Mouse (Mus musculus): ENCODE results near the gene Tmem129. TPM values are rescaled to one million over a fixed set of nuclear protein-coding genes. Genes with fewer than 3 reads are reported as not detected.

The Tmem129 gene
- total RNA-seq, 2 experiments from 2014 or later = 26.8 to 28.0 TPM

- no peak for DNase-seq (ENCODE audit: low spot score in 2 of 2)
Measured at GRCm38 (mm10) chr5:33688278-33689220, 30.3 kb upstream of the Tmem129 start.

GRCm38 (mm10) chr5:33687142-33687541 is 28.9 kb upstream of the Tmem129 start:
- no peak for DNase-seq (ENCODE audit: low spot score in 2 of 2)

DNA sequence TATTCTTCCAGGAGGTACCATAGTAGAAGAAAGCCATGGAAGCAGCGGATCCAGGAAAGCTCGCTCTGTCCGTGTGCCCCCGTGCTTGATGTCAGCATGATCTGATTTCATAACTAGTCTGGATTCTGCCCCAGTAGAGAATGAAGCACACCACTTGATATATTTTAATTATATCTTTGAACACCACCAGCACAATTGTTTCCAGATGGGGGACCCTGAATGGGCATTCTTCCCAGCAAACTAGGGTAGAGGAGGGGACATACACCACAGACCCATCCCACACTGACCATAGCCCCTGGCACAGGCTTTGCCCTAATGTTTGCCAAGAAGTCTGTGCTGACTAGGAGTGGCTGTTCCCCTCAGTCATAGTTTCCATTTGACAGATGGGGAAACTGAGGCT is 26.7 kb upstream of the Tmem129 start:
- no peak for DNase-seq (ENCODE audit: low spot score in 2 of 2)

GRCm38 (mm10) chr5:33683897-33684652 is 25.9 kb upstream of the Tmem129 start:
- DNase-seq (ENCODE audit: low spot score in 2 of 2) = peak; percentile 36 to 39

- DNase-seq (ENCODE audit: low spot score in 2 of 2) = no peak
Measured at GRCm38 (mm10) chr5:33682963-33683362, 24.7 kb upstream of the Tmem129 start.

- DNase-seq (ENCODE audit: low spot score in 2 of 2) = no peak
Measured at GRCm38 (mm10) chr5:33681611-33682388, 23.6 kb upstream of the Tmem129 start.

GRCm38 (mm10) chr5:33681044-33681443 is 22.8 kb upstream of the Tmem129 start:
- no peak for DNase-seq (ENCODE audit: low spot score in 2 of 2)

- DNase-seq (ENCODE audit: low spot score in 2 of 2) = no peak
Measured at GRCm38 (mm10) chr5:33678244-33678643, 20.0 kb upstream of the Tmem129 start.

DNA sequence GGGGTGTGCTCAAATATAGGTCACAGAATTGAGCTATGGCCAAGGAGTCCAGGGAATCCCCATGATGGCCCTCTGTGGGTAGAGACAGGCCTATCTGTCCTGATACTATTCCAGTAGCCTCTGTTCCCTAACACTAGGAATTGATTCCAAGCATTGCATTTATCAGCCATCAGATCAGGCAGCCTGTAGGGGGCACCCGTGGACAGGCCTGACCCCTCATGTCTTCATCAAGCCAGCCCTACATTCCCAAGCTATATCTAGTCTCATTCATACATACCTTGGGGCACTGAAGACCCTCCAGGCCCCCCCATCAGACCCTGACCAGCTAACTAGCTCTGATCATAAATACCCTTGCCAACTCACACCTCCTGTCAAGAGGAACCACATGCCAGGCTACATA is 17.7 kb upstream of the Tmem129 start:
- peak; percentile 53 to 66 for DNase-seq (ENCODE audit: low spot score in 2 of 2)

DNA sequence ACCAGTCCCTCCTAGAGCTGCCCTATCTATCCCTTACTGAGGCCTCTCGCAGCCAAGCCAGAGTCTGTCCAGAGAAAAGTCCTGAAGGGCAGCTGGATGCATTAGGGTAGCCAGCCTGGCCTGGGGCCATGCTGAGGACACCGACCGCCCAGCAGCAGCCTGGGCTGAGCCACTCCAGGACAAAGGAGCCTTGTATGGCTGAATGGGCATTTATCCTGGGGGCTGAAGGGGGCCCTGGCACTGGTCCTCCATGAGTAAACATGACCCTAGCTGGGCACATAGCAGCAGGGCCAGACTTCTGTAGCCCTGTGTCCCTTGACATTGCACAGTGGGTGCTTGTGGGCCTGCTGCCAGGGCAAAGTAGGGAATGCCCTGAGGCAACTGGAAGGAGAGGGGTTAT is 16.2 kb upstream of the Tmem129 start:
- DNase-seq (ENCODE audit: low spot score in 2 of 2) = peak; percentile 45 to 50

DNA sequence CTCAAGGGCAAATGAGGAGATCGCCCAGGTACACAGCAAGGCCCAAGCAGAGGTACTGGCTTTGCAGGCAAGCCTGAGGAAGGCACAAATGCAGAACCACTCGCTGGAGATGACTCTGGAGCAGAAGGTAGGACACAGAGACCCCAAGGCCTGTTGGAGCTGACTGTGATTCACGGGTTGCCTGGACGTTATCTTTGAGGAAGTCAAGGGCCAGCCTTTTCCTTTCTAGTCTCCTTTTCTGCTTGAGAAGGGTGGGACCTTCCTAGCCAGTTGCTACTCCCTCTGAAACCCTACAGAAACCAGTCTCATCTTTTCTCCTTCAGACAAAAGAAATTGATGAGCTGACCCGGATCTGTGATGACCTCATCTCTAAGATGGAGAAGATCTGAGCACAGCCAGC is 13.4 kb upstream of the Tmem129 start:
- no peak for DNase-seq (ENCODE audit: low spot score in 2 of 2)

- peak in 1 of 2 experiments; percentile 20 for DNase-seq (ENCODE audit: low spot score in 2 of 2)
Measured at GRCm38 (mm10) chr5:33668223-33668622, 10.0 kb upstream of the Tmem129 start.

- no peak for DNase-seq (ENCODE audit: low spot score in 2 of 2)
Measured at GRCm38 (mm10) chr5:33658664-33659050, 441 bp upstream of the Tmem129 start.

DNA sequence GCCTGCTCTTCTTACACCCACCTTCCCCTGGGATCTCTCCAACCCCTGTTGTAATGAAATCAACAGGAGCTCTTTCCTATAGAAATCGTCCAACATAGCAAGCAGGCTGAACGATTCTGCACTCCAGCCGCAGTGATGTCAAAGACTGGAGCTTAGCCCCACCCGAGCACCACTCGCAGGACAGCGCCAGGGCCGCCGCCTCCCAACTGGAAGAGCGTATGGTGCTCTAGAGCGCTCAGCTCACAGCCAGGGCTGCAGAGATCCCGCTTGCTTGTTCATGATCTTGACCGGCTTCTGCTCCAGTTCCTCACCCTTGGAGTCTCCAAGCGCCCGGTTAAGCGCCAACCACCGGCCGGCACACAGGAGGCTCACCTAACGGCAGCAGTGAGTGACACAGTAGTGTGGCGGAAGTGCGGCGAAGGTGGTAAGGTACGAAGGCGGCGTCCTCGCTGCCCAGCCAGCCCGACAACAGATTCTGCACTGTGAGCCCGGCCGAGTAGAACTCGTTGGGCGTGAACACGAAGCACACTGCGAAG is 897 bp downstream of the Tmem129 start:
- DNase-seq (ENCODE audit: low spot score in 2 of 2) = no peak

- no peak for DNase-seq (ENCODE audit: low spot score in 2 of 2)
Measured at GRCm38 (mm10) chr5:33656739-33657138, 1.5 kb downstream of the Tmem129 start.

GRCm38 (mm10) chr5:33655251-33655840 is 2.9 kb downstream of the Tmem129 start:
- DNase-seq (ENCODE audit: low spot score in 2 of 2) = no peak

DNA sequence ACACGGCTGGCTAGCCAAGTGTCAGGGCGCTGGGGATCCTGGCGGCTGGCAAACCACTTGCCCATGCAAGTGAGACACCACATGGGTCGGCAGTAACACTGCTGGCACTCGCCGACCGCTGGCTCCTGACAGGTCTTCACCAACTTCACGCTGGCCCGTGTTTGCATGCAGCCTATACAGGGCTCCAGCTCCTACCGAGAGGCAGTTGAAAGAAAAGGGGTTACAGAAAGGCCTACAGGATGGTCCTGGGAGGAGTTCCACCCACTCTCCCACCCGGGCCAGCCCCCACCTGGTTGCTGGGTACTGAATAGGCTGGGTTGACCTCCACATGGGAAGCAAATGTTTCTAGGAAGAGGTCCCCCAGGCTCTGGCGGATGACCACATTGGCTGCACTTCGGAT is 3.8 kb downstream of the Tmem129 start:
- no peak for DNase-seq (ENCODE audit: low spot score in 2 of 2)

DNA sequence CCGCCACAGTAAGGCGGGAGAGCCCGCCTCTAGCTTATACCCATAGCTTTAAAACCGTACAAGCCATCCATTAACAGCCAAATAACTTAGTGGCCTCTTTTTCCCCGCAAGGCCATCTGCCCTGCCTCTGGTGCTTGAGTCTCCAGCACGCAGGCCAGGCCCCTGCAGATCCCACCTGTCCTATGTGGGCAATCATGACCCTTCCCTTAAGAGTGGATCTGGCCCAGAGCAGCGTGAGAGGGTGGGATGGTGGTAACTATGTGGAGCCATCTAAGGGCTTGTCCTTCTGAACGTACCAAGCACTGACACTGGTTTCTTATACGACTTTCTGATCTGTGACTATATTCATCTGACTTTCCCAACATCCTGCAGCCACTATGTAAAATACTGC is 5.4 kb downstream of the Tmem129 start:
- no peak for DNase-seq (ENCODE audit: low spot score in 2 of 2)

DNA sequence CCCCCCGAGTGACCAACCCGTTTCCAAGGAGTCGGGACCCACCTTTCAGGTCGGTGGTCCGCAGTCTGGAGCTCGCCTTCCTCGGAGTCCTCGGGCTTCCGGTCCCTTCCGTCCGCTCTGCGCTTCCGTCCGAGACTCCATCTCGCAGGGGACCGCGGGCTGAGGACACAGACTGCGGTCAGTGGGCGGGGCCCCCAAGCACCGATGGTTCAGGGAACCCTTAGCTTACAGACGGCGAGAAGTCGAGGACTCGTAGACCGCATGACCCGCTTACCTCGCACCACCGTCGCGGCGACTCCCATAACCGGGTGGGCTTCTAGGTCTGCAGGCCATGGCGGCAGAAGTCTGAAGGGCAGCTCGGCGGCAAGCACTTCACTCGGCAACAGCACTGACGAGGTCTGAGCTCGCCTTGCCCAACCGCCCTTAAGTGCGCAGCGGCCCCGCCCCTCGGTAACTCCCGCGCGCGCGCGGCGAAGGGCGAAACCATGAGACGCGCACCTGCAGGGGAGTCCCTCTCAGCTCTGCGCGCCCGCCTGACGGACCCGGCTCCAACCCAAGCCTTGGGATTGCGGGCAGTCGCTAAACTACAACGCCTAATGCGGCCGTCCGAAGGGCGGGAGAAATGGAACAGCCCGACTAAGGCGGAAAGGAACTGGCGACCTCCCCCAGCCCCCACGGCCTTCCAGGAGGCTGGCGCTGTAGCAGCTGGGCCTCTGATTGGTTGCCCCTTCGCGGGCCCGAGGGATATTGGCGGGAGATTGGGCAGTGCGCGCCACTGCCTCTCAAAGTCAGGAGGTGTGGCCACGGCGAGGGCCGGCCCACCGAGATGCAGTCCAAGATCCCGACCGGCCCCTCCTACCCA is 6.1 kb downstream of the Tmem129 start, which contains the start of gene Slbp:
TSS of gene Slbp (minus strand) at position 654 of the 862 bp plus-strand sequence.
- DNase-seq (ENCODE audit: low spot score in 2 of 2) = peak; percentile 91 to 94

- DNase-seq (ENCODE audit: low spot score in 2 of 2) = no peak
Measured at GRCm38 (mm10) chr5:33651541-33651920, 6.7 kb downstream of the Tmem129 start.

Measured in left cerebral cortex, adult 18-20 months (tissue).